34 mouse cellular contexts compared by ENCODE assay signal in the genomic region with DNA sequence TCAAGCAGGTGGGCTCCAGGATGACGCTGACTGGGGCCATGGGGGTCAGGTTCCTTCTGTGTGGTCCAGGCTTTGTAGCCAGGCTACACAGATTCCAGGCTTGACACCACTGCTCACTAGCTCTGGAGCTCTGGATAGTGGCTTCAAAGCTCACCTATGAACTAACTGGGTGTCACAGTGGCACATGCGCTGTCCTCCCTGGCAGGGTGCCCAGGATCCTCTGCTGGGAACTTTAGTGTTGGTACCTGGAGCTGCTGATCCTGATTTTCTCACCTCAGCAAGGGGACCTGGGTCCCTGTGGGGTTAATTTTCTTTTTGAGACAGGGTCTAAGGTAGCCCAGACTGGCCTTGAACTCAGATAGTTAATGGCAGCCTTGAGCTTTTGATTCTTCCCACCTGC.
"Had no signal": no experiment of that assay in that cellular context is flagged by ENCODE, and none has a peak within 500 bp of the region (broad histone marks: within the 10 kb centered on the region; RNA-seq: fewer than 3 reads in every experiment).

No protein-coding gene starts in this region.

- H3K4me3 ChIP-seq: heart, adult 2 months; heart, embryonic 10.5 days; heart, embryonic 12.5 days; heart, embryonic 13.5 days; heart, embryonic 15.5 days; hindbrain, embryonic 10.5 days; hindbrain, embryonic 12.5 days; hindbrain, embryonic 13.5 days; hindbrain, embryonic 15.5 days; intestine, embryonic 15.5 days; kidney, embryonic 15.5 days; layer of hippocampus, adult 2 months had no signal

- H3K9me3 ChIP-seq: heart, embryonic 10.5 days; heart, embryonic 12.5 days; heart, embryonic 13.5 days; heart, embryonic 15.5 days; hindbrain, embryonic 10.5 days; hindbrain, embryonic 12.5 days; hindbrain, embryonic 13.5 days; hindbrain, embryonic 15.5 days; intestine, embryonic 15.5 days; kidney, embryonic 15.5 days had no signal

- H3K27ac ChIP-seq: heart, adult 2 months; heart, embryonic 10.5 days; heart, embryonic 13.5 days; heart, embryonic 15.5 days; hindbrain, embryonic 10.5 days; hindbrain, embryonic 12.5 days; hindbrain, embryonic 13.5 days; hindbrain, embryonic 14.5 days; hindbrain, embryonic 15.5 days; hindbrain, postnatal 0 days; intestine, embryonic 15.5 days; kidney, embryonic 15.5 days; kidney, postnatal 0 days; layer of hippocampus, adult 2 months had no signal

- ATAC-seq: hindbrain, embryonic 16.5 days; hindbrain, postnatal 0 days; inflammation-experienced regulatory T-cells, adult 6 months; intestine, embryonic 15.5 days; intestine, embryonic 16.5 days; intestine, postnatal 0 days had no signal

- H3K4me2 ChIP-seq: heart, embryonic 11.5 days; heart, embryonic 12.5 days; heart, embryonic 13.5 days; heart, embryonic 15.5 days; hindbrain, embryonic 12.5 days; hindbrain, embryonic 13.5 days; hindbrain, embryonic 14.5 days; hindbrain, embryonic 15.5 days; intestine, embryonic 15.5 days; kidney, embryonic 15.5 days had no signal

- H3K36me3 ChIP-seq: heart, embryonic 12.5 days; heart, embryonic 13.5 days; heart, embryonic 15.5 days; hindbrain, embryonic 10.5 days; hindbrain, embryonic 12.5 days; hindbrain, embryonic 13.5 days; hindbrain, embryonic 15.5 days; intestine, embryonic 15.5 days; kidney, embryonic 15.5 days had no signal

- DNase-seq: heart, adult 18-20 months; heart, adult 2 months; heart, postnatal 10 days; heart, postnatal 14 days; heart, postnatal 36 days; heart, postnatal 4 days; kidney, adult 11 months; kidney, adult 18-20 months; kidney, adult 2 months; kidney, adult 9 months; kidney, postnatal 10 days; kidney, postnatal 14 days; kidney, postnatal 4 days; layer of hippocampus, adult 9-11 months; layer of hippocampus, postnatal 36 days had no signal

- H3K9ac ChIP-seq: heart, embryonic 12.5 days; heart, embryonic 13.5 days; heart, embryonic 15.5 days; hindbrain, embryonic 12.5 days; hindbrain, embryonic 13.5 days; hindbrain, embryonic 14.5 days; hindbrain, embryonic 15.5 days; intestine, embryonic 15.5 days; kidney, embryonic 15.5 days had no signal

- H3K27me3 ChIP-seq: heart, embryonic 15.5 days; hindbrain, embryonic 13.5 days; hindbrain, embryonic 15.5 days had no signal
